Mouse (Mus musculus) heart, postnatal 25 days (tissue): ENCODE results near the gene Polr2c. TPM values are rescaled to one million over a fixed set of nuclear protein-coding genes. Genes with fewer than 3 reads are reported as not detected.
"Not testable (repeated sequence)": the region's sequence is repeated elsewhere in the genome, so short reads cannot be mapped to it uniquely, and the experiment has no call there.

Source experiments
- DNase-seq: peaks from one replicate; pipeline ENCODE4 v3.0.0; 2022; ENCODE audit warnings: low spot score
- intact Hi-C: fragments of 180-260 bp; cut with DNase I; formaldehyde crosslinking; loops from one replicate; pipeline ENCODE4 v1.15.1; 2025
- total RNA-seq, 2 experiments: library from RNA; stranded (reverse); gene quantifications; 2 replicates each; pipeline ENCODE4 v1.2.3; 2021

Gene Polr2c
- total RNA-seq, 2 experiments from 2014 or later, result 57.5 to 64.3 TPM

- peak; percentile 90 for DNase-seq
- intact Hi-C loops, result no loop called here
Observed at GRCm38 (mm10) chr8:94837662-94838574, 19.3 kb upstream of the Polr2c start, which contains the start of the genes Coq9 and Ciapin1. TSS of gene Coq9 (plus strand) at chr8:94838321. TSS of gene Ciapin1 (minus strand) at chr8:94838358.

GRCm38 (mm10) chr8:94838600-94838999 is 18.6 kb upstream of the Polr2c start:
- DNase-seq, result peak; percentile 63
- intact Hi-C loops, result no loop called here

GRCm38 (mm10) chr8:94841183-94841582 is 16.1 kb upstream of the Polr2c start:
- intact Hi-C loops, result no loop called here
- DNase-seq, result no peak

GRCm38 (mm10) chr8:94850049-94850448 is 7.2 kb upstream of the Polr2c start:
- no peak for DNase-seq
- intact Hi-C loops, result no loop called here

- DNase-seq, intact Hi-C loops: not testable (repeated sequence)
Observed at GRCm38 (mm10) chr8:94854761-94855160, 2.5 kb upstream of the Polr2c start.

- intact Hi-C loops, result no loop called here
- no peak for DNase-seq
Observed at GRCm38 (mm10) chr8:94857011-94857345, 272 bp upstream of the Polr2c start.

- intact Hi-C loops, result no loop called here
- DNase-seq, result no peak
Observed at GRCm38 (mm10) chr8:94861352-94861910, 4.2 kb downstream of the Polr2c start.

GRCm38 (mm10) chr8:94862487-94863220 is 5.4 kb downstream of the Polr2c start:
- intact Hi-C loops, result no loop called here
- DNase-seq, result no peak

GRCm38 (mm10) chr8:94863897-94864673 is 6.8 kb downstream of the Polr2c start:
- intact Hi-C loops, result no loop called here
- no peak for DNase-seq

- intact Hi-C loops, result no loop called here
Observed at GRCm38 (mm10) chr8:94865292-94865691, 8.0 kb downstream of the Polr2c start.

GRCm38 (mm10) chr8:94866921-94867320 is 9.7 kb downstream of the Polr2c start:
- intact Hi-C loops, result no loop called here
- no peak for DNase-seq

More at GRCm38 (mm10) chr8:94865292-94865691, 8.0 kb downstream of the Polr2c start:
- no peak for DNase-seq

- intact Hi-C loops, result no loop called here
- DNase-seq, result no peak
Observed at GRCm38 (mm10) chr8:94869146-94869545, 11.9 kb downstream of the Polr2c start.

GRCm38 (mm10) chr8:94870003-94870402 is 12.8 kb downstream of the Polr2c start:
- intact Hi-C loops, result no loop called here

GRCm38 (mm10) chr8:94870474-94871107 is 13.3 kb downstream of the Polr2c start:
- intact Hi-C loops, result loop anchor here (1.0 kb wide), 1 partner anchor 35 kb away; no protein-coding TSS in a partner anchor
- no peak for DNase-seq

More at GRCm38 (mm10) chr8:94870003-94870402, 12.8 kb downstream of the Polr2c start:
- DNase-seq, result no peak

- peak; percentile 62 for DNase-seq
- intact Hi-C loops, result loop anchor here (1.0 kb wide), 1 partner anchor 34 kb away; no protein-coding TSS in a partner anchor
Observed at GRCm38 (mm10) chr8:94871108-94871894, 14.1 kb downstream of the Polr2c start.

GRCm38 (mm10) chr8:94872156-94872555 is 14.9 kb downstream of the Polr2c start:
- DNase-seq, result no peak
- intact Hi-C loops, result no loop called here

GRCm38 (mm10) chr8:94872576-94872975 is 15.3 kb downstream of the Polr2c start:
- intact Hi-C loops, result no loop called here

GRCm38 (mm10) chr8:94874358-94874757 is 17.1 kb downstream of the Polr2c start:
- intact Hi-C loops, result loop anchor here (1.0 kb wide), 1 partner anchor 35 kb away; no protein-coding TSS in a partner anchor
- peak; percentile 54 for DNase-seq

More at GRCm38 (mm10) chr8:94872576-94872975, 15.3 kb downstream of the Polr2c start:
- no peak for DNase-seq
